Mouse (Mus musculus): ENCODE measurements around the gene Atraid.
A peak's percentile ranks its signal among the peaks of the same experiment; 100 is the strongest.

Gene Atraid

GRCm38 (mm10) chr5:31054261-31055215, 6.4 kb downstream of the Atraid start, which contains the start of gene Cad:
Gene Cad (plus strand): TSS chr5:31054780.
- DNase-seq: peak; percentile 92

GRCm38 (mm10) chr5:31055216-31056140, 7.4 kb downstream of the Atraid start:
- no peak for DNase-seq

- DNase-seq: no peak
Measured at GRCm38 (mm10) chr5:31069810-31070209, 21.7 kb downstream of the Atraid start.

- DNase-seq: no peak
Measured at GRCm38 (mm10) chr5:31071059-31071458, 22.9 kb downstream of the Atraid start.

- no peak for DNase-seq
Measured at GRCm38 (mm10) chr5:31071821-31072220, 23.7 kb downstream of the Atraid start.

GRCm38 (mm10) chr5:31073176-31073575, 25.1 kb downstream of the Atraid start:
- no peak for DNase-seq

GRCm38 (mm10) chr5:31076346-31076745, 28.2 kb downstream of the Atraid start:
- DNase-seq: no peak

GRCm38 (mm10) chr5:31080059-31080794, 32.1 kb downstream of the Atraid start:
- peak; percentile 74 for DNase-seq

GRCm38 (mm10) chr5:31080795-31081164, 32.7 kb downstream of the Atraid start:
- no peak for DNase-seq

- DNase-seq: no peak
Measured at GRCm38 (mm10) chr5:31081386-31081785, 33.3 kb downstream of the Atraid start.

- peak; percentile 48 for DNase-seq
Measured at GRCm38 (mm10) chr5:31082355-31082754, 34.2 kb downstream of the Atraid start.

GRCm38 (mm10) chr5:31082935-31083625, 35.0 kb downstream of the Atraid start:
- no peak for DNase-seq

GRCm38 (mm10) chr5:31083949-31084348, 35.8 kb downstream of the Atraid start:
- DNase-seq: no peak

- no peak for DNase-seq
Measured at GRCm38 (mm10) chr5:31086606-31087005, 38.5 kb downstream of the Atraid start.

GRCm38 (mm10) chr5:31087131-31087530, 39.0 kb downstream of the Atraid start:
- DNase-seq: no peak

- peak; percentile 57 for DNase-seq
Measured at GRCm38 (mm10) chr5:31092231-31092975, 44.3 kb downstream of the Atraid start.

GRCm38 (mm10) chr5:31093151-31094041, 45.3 kb downstream of the Atraid start:
- peak; percentile 72 for DNase-seq

GRCm38 (mm10) chr5:31094100-31094798, 46.1 kb downstream of the Atraid start:
- no peak for DNase-seq
